Comparison of ENCODE assay signal across 23 mouse cellular contexts in genomic region chr11:89676922-89677321, GRCm38 (mm10).
DNase-seq lines count a peak whose midpoint lies in the region; ATAC-seq and TF ChIP-seq lines count a peak whose summit lies in the region.
"Had no signal": no experiment of that assay in that cellular context is flagged by ENCODE, and none has a peak within 500 bp of the region (broad histone marks: within the 10 kb centered on the region; RNA-seq: fewer than 3 reads in every experiment).

No protein-coding gene starts in this region.

- ATAC-seq in stomach, embryonic 14.5 days (ENCODE audit: insufficient number of reproducible peaks, insufficient read depth, low FRiP score, low read depth): peak; percentile 56; the same call in 1 of the 2 replicates
- no peak for ATAC-seq in stomach, postnatal 0 days (ENCODE audit: low FRiP score, low TSS enrichment)
- ATAC-seq: CD4-positive, CD25-positive, alpha-beta regulatory T cell, adult 4 months; liver, postnatal 0 days had no signal

- no peak overlapping the region for H3K4me2 ChIP-seq in stomach, embryonic 14.5 days (replicated peaks; ENCODE audit: low read depth, low read length)
- H3K4me2 ChIP-seq in stomach, postnatal 0 days (replicated peaks; ENCODE audit: low read depth): no peak overlapping the region
- H3K4me2 ChIP-seq: forebrain, embryonic 12.5 days; heart, embryonic 11.5 days; hindbrain, embryonic 15.5 days; liver, embryonic 11.5 days; neural tube, embryonic 12.5 days had no signal

- H3K4me1 ChIP-seq in stomach, embryonic 14.5 days (ENCODE audit: control insufficient read depth, insufficient read depth, low read length): 0 out of 2 replicates have a peak, but pooled peaks cover 2% of the 10 kb centered on the region
- H3K4me1 ChIP-seq in stomach, postnatal 0 days (replicated peaks; ENCODE audit: control insufficient read depth, insufficient read depth): no peaks in the 10 kb centered on the region
- H3K4me1 ChIP-seq: hindbrain, embryonic 15.5 days; megakaryocyte, embryonic 14.5 days had no signal

- H3K9ac ChIP-seq in stomach, embryonic 14.5 days (replicated peaks; ENCODE audit: low read depth, low read length): no peak overlapping the region
- H3K9ac ChIP-seq in stomach, postnatal 0 days (ENCODE audit: low read length): no peak overlapping the region
- H3K9ac ChIP-seq: forebrain, embryonic 12.5 days; hindbrain, embryonic 15.5 days; liver, postnatal 0 days; neural tube, embryonic 12.5 days had no signal

- no peaks in the 10 kb centered on the region for H3K9me3 ChIP-seq in stomach, embryonic 14.5 days (ENCODE audit: control insufficient read depth, low read depth, low read length)
- no peaks in the 10 kb centered on the region for H3K9me3 ChIP-seq in stomach, postnatal 0 days (ENCODE audit: control insufficient read depth, low read length)
- H3K9me3 ChIP-seq: forebrain, embryonic 12.5 days; hindbrain, embryonic 15.5 days; neural tube, embryonic 12.5 days had no signal

- TF ChIP-seq EP300 in stomach, postnatal 0 days (optimal IDR thresholded peaks at IDR 0.05): no peak

- 17% methylated on average over 2 of the region's 2 CpGs for WGBS in stomach, embryonic 14.5 days
- whole genome bisulfite sequencing in stomach, postnatal 0 days: 41% methylated on average over 2 of the region's 2 CpGs

- H3K27me3 ChIP-seq in stomach, embryonic 14.5 days (ENCODE audit: control insufficient read depth, insufficient read depth, low read length): no peaks in the 10 kb centered on the region
- H3K27me3 ChIP-seq in stomach, postnatal 0 days (ENCODE audit: control insufficient read depth, insufficient read depth, low read length): no peaks in the 10 kb centered on the region
- H3K27me3 ChIP-seq: forebrain, embryonic 12.5 days; hindbrain, embryonic 15.5 days; megakaryocyte, embryonic 14.5 days; neural tube, embryonic 12.5 days had no signal

- no peak overlapping the region for H3K4me3 ChIP-seq in stomach, embryonic 14.5 days (ENCODE audit: low read depth, low read length)
- H3K4me3 ChIP-seq in stomach, postnatal 0 days (ENCODE audit: low read depth, low read length): no peak overlapping the region
- H3K4me3 ChIP-seq: forebrain, embryonic 12.5 days; hindbrain, embryonic 15.5 days; megakaryocyte, embryonic 14.5 days; neural tube, embryonic 12.5 days had no signal

- no peak for TF ChIP-seq CTCF in stomach, postnatal 0 days (IDR thresholded peaks at IDR 0.05; ENCODE audit: low read depth)

- intact Hi-C loops in gastrocnemius, postnatal 36 days (cut with DNase I): no loop called here

- no peaks in the 10 kb centered on the region for H3K36me3 ChIP-seq in stomach, embryonic 14.5 days (ENCODE audit: control insufficient read depth, insufficient read depth, low read length)
- H3K36me3 ChIP-seq in stomach, postnatal 0 days (ENCODE audit: control insufficient read depth, insufficient read depth, low read length): no peaks in the 10 kb centered on the region
- H3K36me3 ChIP-seq: forebrain, embryonic 12.5 days; hindbrain, embryonic 15.5 days; neural tube, embryonic 12.5 days had no signal

- no peak overlapping the region for H3K27ac ChIP-seq in stomach, embryonic 14.5 days (ENCODE audit: low read length)
- H3K27ac ChIP-seq in stomach, postnatal 0 days (replicated peaks): no peak overlapping the region
- H3K27ac ChIP-seq: forebrain, embryonic 12.5 days; hindbrain, embryonic 15.5 days; neural tube, embryonic 12.5 days had no signal

- peak; percentile 20 for DNase-seq in gastrocnemius, postnatal 25 days
- DNase-seq in gastrocnemius, postnatal 36 days: no peak
- DNase-seq in stomach, postnatal 0 days (ENCODE audit: low spot score): no peak
- DNase-seq in lung, postnatal 14 days: peak; percentile 30
- no peak for DNase-seq in B cell, adult 2 months
- no peak for DNase-seq in embryo, embryonic 11 days
- DNase-seq in adrenal gland, adult 2 months: no peak
- DNase-seq: adrenal gland, postnatal 36 days; cerebellum, adult 9-10 months; kidney, adult 8-10 months; liver, postnatal 0 days; midbrain, embryonic 14.5 days; right cerebral cortex, postnatal 14 days; thymus, adult 18-20 months; thymus, postnatal 4 days had no signal

Comparison
In these comparisons a context has a peak if more than half of its experiments do, and no peak if none do; other contexts are left out.
1. DNase-seq: peak in gastrocnemius, postnatal 25 days (single experiment) and lung, postnatal 14 days (single experiment); none in gastrocnemius, postnatal 36 days (0 of 2), stomach, postnatal 0 days (single experiment), B cell, adult 2 months (0 of 2), embryo, embryonic 11 days (single experiment) and adrenal gland, adult 2 months (single experiment).